Mouse (Mus musculus) layer of hippocampus, adult 2 months (tissue): ENCODE measurements at regions not wholly inside any gene's neighbourhood (a gene's known extent, or its start where the extent isn't known, plus 50 kb on each side); places are given as distances from the start of the nearest gene placed in this dataset.

Experiments used
- DNase-seq, 2 experiments: peaks; one replicate each; pipeline ENCODE4 v3.0.0; 2022; ENCODE audit warnings: low spot score in 2 of 2
- H3K27ac ChIP-seq: fragments of 200-600 bp; 2 replicates; pipeline ENCODE4 v1.8.1; 2022
- H3K4me3 ChIP-seq: fragments of 200-600 bp; 2 replicates; pipeline ENCODE4 v1.8.1; 2022; ENCODE audit warnings: mild to moderate bottlenecking
- CTCF ChIP-seq: fragments of 200-600 bp; conservative IDR thresholded peaks from 2 replicates; pipeline ENCODE4 v1.8.1; 2022; ENCODE audit warnings: antibody characterized with exemption, mild to moderate bottlenecking, moderate library complexity

DNA sequence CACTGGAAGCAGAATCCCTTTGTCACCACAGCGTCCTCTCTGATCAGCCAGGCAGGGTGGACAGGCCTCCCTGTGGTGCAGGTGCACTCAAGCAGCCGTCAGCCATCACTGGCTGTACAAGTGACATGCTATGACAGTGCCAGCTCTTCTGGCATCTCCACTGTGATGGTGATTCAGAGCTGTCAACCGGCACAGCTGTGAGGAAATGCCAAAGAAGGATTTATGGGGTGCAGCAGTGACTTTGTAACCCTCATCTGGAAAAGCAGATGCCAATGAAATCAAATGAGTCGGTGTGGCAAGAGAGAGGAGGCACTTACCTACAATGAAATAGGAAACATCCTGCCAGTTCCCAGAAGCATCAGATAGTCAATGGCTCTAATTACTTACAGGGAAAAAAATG is 238.3 kb upstream of the Jun start:
- no peak for TF ChIP-seq CTCF
- no peak for DNase-seq
- Histone ChIP-seq H3K27ac (no peak overlapping the region), H3K4me3 (no peak overlapping the region)

- Histone ChIP-seq H3K27ac (no peak overlapping the region), H3K4me3 (no peak overlapping the region)
- peak; percentile 56 for TF ChIP-seq CTCF
- DNase-seq = no peak
These were observed 242.1 kb upstream of the Jun start for GRCm38 (mm10) chr4:95294110-95294509.

GRCm38 (mm10) chr4:95301907-95302306 is 249.9 kb upstream of the Jun start:
- Histone ChIP-seq H3K27ac (no peak overlapping the region), H3K4me3 (no peak overlapping the region)
- no peak for DNase-seq
- TF ChIP-seq CTCF = no peak

DNA sequence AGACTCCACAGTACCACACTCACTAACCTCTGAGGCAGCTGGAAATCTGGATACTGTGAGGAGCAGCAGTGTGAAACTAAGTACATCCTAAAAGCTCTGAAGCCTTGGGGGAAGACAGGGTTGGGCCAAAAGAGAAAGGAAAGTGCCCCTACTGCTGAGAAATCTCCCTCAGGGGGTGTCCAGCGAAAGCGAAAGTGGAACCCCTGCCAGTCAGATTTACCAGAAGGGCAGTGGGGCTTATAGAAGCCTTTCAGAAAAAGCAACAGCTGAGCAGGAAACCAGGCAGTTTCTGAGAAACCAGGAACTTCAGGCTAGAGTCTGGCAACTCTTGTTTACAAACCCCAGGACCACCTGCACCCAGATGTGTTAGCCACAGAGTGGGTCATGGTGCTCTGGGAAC is 251.3 kb upstream of the Jun start:
- DNase-seq = no peak
- Histone ChIP-seq H3K4me3 (no peak overlapping the region), H3K27ac (peak overlapping the region; percentile 70)
- TF ChIP-seq CTCF = no peak

GRCm38 (mm10) chr4:95304006-95304405 is 252.0 kb upstream of the Jun start:
- no peak for DNase-seq
- Histone ChIP-seq H3K4me3 (no peak overlapping the region), H3K27ac (peak overlapping the region; percentile 70; the same call in 1 of the 2 replicates)
- no peak for TF ChIP-seq CTCF

GRCm38 (mm10) chr4:95307134-95307533 is 250.2 kb upstream of the Fggy start:
- no peak for TF ChIP-seq CTCF
- Histone ChIP-seq H3K27ac (no peak overlapping the region), H3K4me3 (no peak overlapping the region)
- DNase-seq = no peak

GRCm38 (mm10) chr4:95308469-95308895 is 248.8 kb upstream of the Fggy start:
- no peak for TF ChIP-seq CTCF

GRCm38 (mm10) chr4:95310410-95310809 is 246.9 kb upstream of the Fggy start:
- Histone ChIP-seq H3K27ac (no peak overlapping the region), H3K4me3 (no peak overlapping the region)
- DNase-seq = no peak
- no peak for TF ChIP-seq CTCF

More at GRCm38 (mm10) chr4:95308469-95308895, 248.8 kb upstream of the Fggy start:
- DNase-seq = no peak
- H3K4me3 ChIP-seq = no peak overlapping the region
- H3K27ac ChIP-seq = no peak overlapping the region

GRCm38 (mm10) chr4:95317821-95318290 is 239.5 kb upstream of the Fggy start:
- Histone ChIP-seq H3K4me3 (no peak overlapping the region), H3K27ac (no peak overlapping the region)
- TF ChIP-seq CTCF = no peak
- peak in 1 of 2 experiments; percentile 26 for DNase-seq

DNA sequence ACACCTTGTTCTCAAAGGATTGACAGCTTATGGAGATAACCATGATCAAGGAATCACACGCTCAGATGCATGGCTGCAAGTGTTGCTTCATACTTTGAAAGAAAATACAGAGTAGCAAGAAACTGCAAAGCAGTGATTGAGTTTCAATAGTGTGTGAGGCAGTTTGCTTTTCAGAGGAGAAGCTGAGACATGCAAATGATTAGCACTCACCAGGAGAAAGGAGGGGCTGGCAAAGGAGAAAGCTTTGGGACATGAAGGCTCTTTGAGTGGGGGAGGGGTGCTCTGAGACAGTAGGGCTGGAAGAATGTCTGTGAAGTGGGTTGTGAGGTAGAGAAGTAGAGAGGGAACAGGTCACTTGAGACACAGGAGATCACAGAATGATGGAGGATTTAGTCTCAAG is 238.7 kb upstream of the Fggy start:
- no peak for TF ChIP-seq CTCF
- DNase-seq = no peak

GRCm38 (mm10) chr4:95319036-95319435 is 238.3 kb upstream of the Fggy start:
- Histone ChIP-seq H3K4me3 (no peak overlapping the region), H3K27ac (no peak overlapping the region)
- no peak for DNase-seq
- no peak for TF ChIP-seq CTCF

More for the DNA sequence above, 238.7 kb upstream of the Fggy start:
- no peak overlapping the region for H3K27ac ChIP-seq
- H3K4me3 ChIP-seq = no peak overlapping the region

DNA sequence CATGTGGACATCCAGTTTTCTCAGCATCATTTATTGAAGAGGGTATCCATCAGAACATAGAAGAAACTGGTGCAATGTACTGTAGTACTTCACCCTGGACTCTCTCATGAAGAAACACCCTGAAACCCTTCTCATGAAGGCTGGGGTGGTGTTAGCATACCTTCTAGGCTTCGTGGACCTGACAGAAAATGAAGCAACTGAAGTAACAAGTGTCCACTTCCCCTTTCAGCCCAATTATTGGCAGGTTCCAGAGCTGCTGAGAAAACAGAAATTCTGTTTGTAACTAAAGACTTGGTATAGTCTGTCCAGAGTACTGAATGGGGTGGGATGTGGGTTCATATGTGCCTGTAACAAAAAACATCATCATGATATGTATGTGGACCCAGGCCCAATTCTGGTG is 231.4 kb upstream of the Fggy start:
- H3K4me3 ChIP-seq = no peak overlapping the region
- DNase-seq = no peak
- TF ChIP-seq CTCF = no peak
- no peak overlapping the region for H3K27ac ChIP-seq

DNA sequence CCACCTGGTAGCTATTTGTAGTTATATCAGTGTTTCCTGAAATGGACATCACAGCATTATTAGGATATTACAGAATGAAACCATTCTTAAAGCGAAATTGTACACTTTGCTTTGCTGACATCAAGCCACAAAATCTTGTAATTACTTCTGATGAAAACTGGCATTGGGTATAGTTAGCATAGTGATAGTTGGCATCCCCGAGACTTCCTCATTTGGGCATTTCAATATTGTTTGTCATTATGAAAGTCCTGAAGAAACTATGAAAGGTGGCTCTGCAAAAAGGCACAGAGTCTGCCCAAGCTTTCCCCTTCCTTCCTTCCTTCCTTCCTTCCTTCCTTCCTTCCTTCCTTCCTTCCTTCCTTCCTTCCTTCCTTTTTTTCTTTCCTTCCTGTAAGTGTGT is 217.5 kb upstream of the Fggy start:
- Histone ChIP-seq H3K4me3 (no peak overlapping the region), H3K27ac (no peak overlapping the region)
- DNase-seq = no peak
- no peak for TF ChIP-seq CTCF

- TF ChIP-seq CTCF = no peak
- DNase-seq = no peak
These were observed 216.4 kb upstream of the Fggy start for GRCm38 (mm10) chr4:95340926-95341325.

DNA sequence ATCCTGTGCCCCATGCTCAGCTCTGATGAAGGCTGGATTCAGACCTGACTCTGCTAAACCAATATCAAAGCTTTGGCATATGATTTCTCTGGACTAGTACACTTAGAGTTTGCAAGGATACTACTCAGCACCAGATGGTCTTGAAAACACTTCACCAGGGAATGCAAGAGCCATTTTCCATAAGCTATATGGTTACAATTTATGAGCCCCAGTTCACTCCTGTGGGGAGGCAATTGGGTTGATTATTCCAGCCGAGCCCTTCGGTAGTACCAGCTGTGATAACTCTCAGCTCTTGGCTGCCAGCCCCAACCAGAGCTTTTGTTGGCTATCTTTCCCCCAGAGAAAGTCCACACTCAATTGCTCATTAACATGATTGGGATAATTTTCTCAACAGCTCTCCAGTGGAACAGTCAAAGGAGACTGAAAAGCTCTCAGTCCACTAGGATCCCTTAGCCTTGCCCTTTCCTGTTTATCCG is 210.5 kb upstream of the Fggy start:
- Histone ChIP-seq H3K27ac (peak overlapping the region; percentile 64), H3K4me3 (no peak overlapping the region)
- peak; percentile 44 to 64 for DNase-seq
- TF ChIP-seq CTCF = no peak

More at GRCm38 (mm10) chr4:95340926-95341325, 216.4 kb upstream of the Fggy start:
- no peak overlapping the region for H3K4me3 ChIP-seq
- H3K27ac ChIP-seq = no peak overlapping the region
